Mouse (Mus musculus) myocyte (in vitro differentiated cells): ENCODE results near the gene Srxn1.

Experiments used
- E2F4 ChIP-seq: IDR thresholded peaks from one replicate; pipeline ENCODE4 v1.6.1; 2011; ENCODE audit warnings: mild to moderate bottlenecking, control low read depth, moderate library complexity; ENCODE audit not compliant: insufficient read depth
- MYOD1 ChIP-seq, 3 experiments: IDR thresholded peaks; one replicate each; pipeline ENCODE4 v1.6.1; 2011; ENCODE audit warnings: control low read depth in 2 of 3, low read depth in 2 of 3, mild to moderate bottlenecking in 2 of 3, moderate library complexity in 1 of 3; ENCODE audit not compliant: insufficient read length in 2 of 3, control insufficient read depth in 1 of 3
- POLR2A ChIP-seq: IDR thresholded peaks from one replicate; pipeline ENCODE4 v1.6.1; 2011; ENCODE audit warnings: low read depth, mild to moderate bottlenecking, control low read depth, moderate library complexity; ENCODE audit not compliant: insufficient read length
- POLR2AphosphoS2 ChIP-seq: IDR thresholded peaks from one replicate; pipeline ENCODE4 v1.6.1; 2011; ENCODE audit warnings: low read depth, control low read depth; ENCODE audit not compliant: insufficient read length
- SRF ChIP-seq: IDR thresholded peaks from one replicate; pipeline ENCODE4 v1.6.1; 2011; ENCODE audit warnings: low read depth; ENCODE audit not compliant: control insufficient read depth, insufficient read length
- USF1 ChIP-seq: IDR thresholded peaks from one replicate; pipeline ENCODE4 v1.6.1; 2011; ENCODE audit warnings: low read depth, mild to moderate bottlenecking, control low read depth, moderate library complexity

DNA sequence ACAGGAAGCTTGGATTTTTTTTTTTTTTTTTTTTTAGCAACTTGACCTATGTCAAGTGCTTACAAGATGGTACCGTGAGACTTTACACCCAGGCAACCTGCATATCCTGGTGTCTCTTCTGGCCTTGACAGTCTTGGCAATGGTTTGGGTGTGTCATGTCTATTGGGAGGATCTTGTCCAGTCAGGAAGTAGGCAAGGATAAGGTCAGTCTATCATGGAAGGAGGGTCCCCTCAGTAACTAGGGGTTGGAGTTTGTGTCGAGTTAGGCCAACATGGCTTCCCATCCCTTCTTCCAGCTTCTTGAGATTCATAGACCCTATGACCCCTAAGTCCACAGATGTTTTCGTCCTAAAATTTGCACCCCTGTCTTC, 894 bp downstream of the Srxn1 start:
- TF ChIP-seq USF1: no peak
- no peak for TF ChIP-seq POLR2AphosphoS2
- no peak for TF ChIP-seq SRF
- no peak for TF ChIP-seq E2F4
- no peak for TF ChIP-seq MYOD1 (IDR thresholded peaks at IDR 0.05; ENCODE audit: control insufficient read depth in 1 of 3, insufficient read length in 2 of 3, low read depth in 2 of 3)
- TF ChIP-seq POLR2A: no peak
